Mouse (Mus musculus): ENCODE results near the gene Apoa2.

Apoa2 gene

GRCm38 (mm10) chr1:171260316-171260715 is 35.5 kb downstream of the Apoa2 start:
- DNase-seq (ENCODE audit: low spot score in 2 of 2): no peak

GRCm38 (mm10) chr1:171262594-171263130 is 37.8 kb downstream of the Apoa2 start:
- DNase-seq (ENCODE audit: low spot score in 2 of 2): peak; percentile 75 to 84

- DNase-seq (ENCODE audit: low spot score in 2 of 2): peak in 1 of 2 experiments; percentile 82
Observed at GRCm38 (mm10) chr1:171263185-171263611, 38.3 kb downstream of the Apoa2 start.

- DNase-seq (ENCODE audit: low spot score in 2 of 2): no peak
Observed at GRCm38 (mm10) chr1:171263666-171264461, 39.0 kb downstream of the Apoa2 start.

GRCm38 (mm10) chr1:171265971-171266744 is 41.3 kb downstream of the Apoa2 start:
- no peak for DNase-seq (ENCODE audit: low spot score in 2 of 2)

GRCm38 (mm10) chr1:171268341-171268740 is 43.5 kb downstream of the Apoa2 start:
- no peak for DNase-seq (ENCODE audit: low spot score in 2 of 2)

- peak; percentile 87 to 94 for DNase-seq (ENCODE audit: low spot score in 2 of 2)
Observed at GRCm38 (mm10) chr1:171269848-171270572, 45.2 kb downstream of the Apoa2 start, which contains the start of gene B4galt3. B4galt3 (plus strand) TSS chr1:171270328.

- DNase-seq (ENCODE audit: low spot score in 2 of 2): no peak
Observed at GRCm38 (mm10) chr1:171270573-171270900, 45.7 kb downstream of the Apoa2 start.

- DNase-seq (ENCODE audit: low spot score in 2 of 2): no peak
Observed at GRCm38 (mm10) chr1:171271196-171271595, 46.3 kb downstream of the Apoa2 start.

GRCm38 (mm10) chr1:171271622-171272021 is 46.8 kb downstream of the Apoa2 start:
- no peak for DNase-seq (ENCODE audit: low spot score in 2 of 2)

- no peak for DNase-seq (ENCODE audit: low spot score in 2 of 2)
Observed at GRCm38 (mm10) chr1:171272086-171272485, 47.2 kb downstream of the Apoa2 start.

- no peak for DNase-seq (ENCODE audit: low spot score in 2 of 2)
Observed at GRCm38 (mm10) chr1:171274171-171274570, 49.3 kb downstream of the Apoa2 start.

GRCm38 (mm10) chr1:171275144-171275734 is 50.4 kb downstream of the Apoa2 start:
- DNase-seq (ENCODE audit: low spot score in 2 of 2): no peak

All from frontal cortex, postnatal 10 days (tissue).